Mouse (Mus musculus) kidney, postnatal 36 days (tissue): Measurements from ENCODE around the gene Ak2.
A peak's percentile ranks its signal among the peaks of the same experiment; 100 is the strongest.

Experiments
- DNase-seq, 2 experiments: peaks; one replicate each; pipeline ENCODE4 v3.0.0; 2021 to 2022; ENCODE audit warnings: mixed read lengths in 2 of 2

Gene Ak2

DNA sequence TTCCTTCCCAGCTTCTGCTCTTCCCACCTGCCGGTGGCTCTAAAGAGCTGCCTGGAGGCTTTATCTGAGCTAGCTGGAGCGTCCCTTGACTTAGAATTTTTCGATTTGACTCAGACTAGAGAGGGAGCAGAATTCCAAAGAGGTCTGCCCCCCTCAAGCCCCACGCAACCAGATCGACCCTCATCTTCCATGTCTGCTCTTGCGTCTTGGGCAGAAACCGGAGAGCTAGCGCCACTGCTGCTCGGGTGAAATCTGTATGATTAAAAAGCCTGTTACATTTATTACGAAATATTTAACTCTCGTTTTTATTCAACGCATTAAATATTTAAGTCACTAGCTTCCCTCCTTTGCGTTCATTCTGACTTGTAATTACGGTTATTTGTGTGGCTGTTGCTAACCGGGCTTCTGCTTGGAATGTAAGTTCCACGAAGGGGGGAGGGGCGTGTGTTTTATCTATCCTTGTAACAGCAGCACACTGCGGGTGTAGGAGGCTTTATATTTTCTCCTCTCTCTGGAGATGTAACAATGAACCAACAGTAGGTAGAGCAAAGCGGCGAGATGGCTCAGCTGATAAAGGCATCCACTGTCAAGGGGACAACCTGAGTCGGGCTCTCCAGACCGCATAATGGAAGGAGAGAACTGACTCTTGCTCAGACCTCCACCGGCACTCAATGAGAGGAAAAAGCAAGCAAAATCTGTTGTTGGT is 57.7 kb downstream of the Ak2 start:
- DNase-seq = peak in 1 of 2 experiments; percentile 50

DNA sequence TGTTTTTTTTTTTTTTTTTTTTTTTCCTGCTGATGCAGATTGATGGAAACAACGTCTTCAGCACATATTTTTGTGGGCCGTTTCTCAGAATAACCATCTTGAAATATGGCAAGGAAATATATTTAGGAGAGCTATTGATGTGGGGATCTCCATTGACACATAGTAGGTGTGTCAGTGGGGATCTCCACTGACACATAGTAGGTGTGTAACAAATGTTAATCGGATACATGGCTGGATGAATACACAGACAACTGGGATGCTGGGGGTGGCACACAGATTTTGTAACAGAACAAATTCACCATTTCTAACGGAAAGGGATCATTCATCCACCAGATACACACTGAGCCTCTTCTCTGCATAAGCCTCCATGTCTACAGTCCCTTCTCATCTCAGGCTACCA is 58.6 kb downstream of the Ak2 start:
- no peak for DNase-seq

DNA sequence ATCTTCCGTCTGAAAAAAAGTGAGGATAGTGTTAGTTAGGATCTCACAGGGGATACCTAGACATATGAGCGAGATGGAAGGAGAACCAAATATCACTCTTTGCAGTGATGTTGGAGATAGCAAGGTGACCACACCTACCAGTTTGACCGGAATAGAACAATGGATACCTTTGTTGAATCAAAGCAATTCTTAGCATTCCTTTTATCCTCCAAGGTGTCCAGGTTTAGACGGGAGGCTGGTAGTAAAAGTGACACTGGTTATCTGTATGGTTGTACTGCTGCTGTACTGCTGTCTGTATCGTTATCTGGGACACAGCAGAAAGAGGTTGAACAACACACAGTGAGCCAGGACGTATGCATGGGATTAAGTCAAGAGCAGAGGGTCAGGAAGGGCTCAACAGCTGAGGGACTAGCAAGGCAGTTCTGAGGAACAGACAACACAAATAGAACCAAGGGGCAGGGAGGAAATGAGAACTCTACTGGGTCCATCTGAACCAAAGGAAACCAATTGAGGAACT is 59.2 kb downstream of the Ak2 start:
- no peak for DNase-seq

DNA sequence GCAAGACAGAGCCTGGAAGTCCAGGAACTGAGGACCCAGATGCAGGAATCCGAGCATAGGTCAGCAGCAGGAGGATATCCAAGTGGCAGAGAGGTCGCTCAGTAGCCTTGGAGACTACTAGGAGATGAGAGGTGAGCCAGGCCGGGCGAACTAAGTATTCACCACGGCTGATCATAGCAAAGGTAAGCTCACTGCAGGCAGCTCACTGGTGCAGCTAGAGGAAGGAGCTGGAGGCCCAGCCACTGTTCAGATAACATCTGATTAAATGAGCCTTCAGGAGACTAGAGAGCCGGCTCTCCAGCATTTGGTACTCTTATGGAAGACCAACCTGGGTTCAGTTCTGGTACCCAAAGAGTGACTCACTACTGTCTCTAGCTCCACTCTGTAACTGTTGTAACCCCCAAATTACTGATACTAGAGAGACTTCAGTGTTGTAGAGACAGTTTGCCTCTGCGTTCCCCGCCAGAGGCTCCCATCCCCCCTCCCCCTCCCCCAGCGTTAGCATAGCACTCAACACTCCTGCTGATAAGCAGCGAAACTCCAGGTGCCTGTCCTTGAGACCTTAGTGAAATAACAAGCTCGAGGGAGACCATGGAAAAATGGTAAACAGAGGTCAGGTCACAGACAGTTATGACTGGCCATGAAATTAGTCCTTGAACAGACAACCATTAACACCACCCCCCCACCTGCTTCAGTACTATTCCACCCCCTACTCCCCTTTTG is 59.9 kb downstream of the Ak2 start:
- DNase-seq = no peak

- no peak for DNase-seq
Observed at GRCm38 (mm10) chr4:129054757-129055156, 63.0 kb downstream of the Ak2 start.

- DNase-seq = no peak
Observed at GRCm38 (mm10) chr4:129055562-129055961, 63.8 kb downstream of the Ak2 start.

DNA sequence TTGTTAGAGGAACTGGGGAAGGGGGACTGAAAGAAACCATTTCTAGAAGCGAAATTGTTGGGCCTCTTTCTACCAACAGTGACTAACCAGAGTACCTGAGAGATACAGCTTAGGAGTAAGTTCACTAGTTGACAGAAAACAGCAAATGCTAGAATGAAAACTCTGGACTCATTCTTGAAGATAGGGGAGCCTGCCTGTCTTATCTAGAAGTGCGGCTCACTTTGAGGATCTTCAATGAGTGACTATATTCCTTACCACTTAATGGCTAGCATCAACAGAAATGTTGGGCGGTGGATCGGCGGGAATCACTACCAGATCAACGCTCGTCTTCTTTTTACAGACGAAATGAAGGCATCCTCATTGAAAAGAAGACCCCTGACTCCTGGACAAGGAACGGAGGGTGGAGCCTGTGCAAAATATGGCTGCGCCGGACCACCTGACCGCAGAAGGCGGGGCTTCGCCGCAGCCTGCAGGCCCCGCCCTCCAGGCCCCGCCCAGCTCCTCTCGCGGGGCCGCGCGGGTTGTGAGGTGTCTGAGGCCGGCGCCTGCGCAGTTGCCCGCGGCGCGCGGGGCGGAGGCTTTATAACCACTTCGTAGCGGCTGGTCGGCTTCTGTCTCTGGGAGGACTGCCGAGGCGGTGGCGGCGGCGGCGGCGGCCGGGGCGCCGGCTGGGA is 65.9 kb downstream of the Ak2 start:
- peak; percentile 96 to 99 for DNase-seq

DNA sequence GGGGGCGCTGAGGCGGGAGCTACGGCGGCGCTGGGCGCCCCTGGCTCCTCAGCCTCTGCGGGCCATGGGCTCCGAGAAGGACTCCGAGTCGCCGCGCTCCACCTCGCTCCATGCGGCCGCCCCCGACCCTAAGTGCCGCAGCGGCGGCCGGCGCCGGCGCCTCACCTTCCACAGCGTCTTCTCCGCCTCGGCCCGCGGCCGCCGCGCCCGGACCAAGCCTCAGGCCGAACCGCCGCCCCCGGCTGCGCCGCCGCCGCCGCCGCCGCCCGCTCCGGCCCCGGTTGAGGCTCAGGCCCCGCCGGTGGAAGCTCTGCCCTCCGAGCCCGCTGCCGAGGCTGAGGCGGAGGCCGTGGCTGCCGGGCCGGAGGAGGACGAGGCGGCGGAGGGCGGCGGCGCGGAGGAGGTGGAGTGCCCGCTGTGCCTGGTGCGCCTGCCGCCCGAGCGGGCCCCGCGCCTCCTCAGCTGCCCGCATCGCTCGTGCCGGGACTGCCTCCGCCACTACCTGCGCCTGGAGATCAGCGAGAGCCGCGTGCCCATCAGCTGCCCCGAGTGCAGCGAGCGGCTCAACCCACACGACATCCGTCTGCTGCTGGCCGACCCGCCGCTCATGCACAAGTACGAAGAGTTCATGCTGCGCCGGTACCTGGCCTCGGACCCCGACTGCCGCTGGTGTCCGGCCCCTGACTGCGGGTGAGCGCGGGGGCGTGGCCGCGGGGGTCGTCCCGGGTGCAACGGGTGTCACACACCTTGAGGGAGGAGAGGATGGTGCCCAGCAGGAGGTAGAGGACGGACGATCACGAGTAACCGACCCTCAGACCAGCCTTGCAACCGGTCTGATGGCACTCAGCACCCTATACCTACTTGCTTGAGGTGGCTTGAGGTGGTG is 66.7 kb downstream of the Ak2 start, which contains the start of gene Rnf19b:
TSS of gene Rnf19b (plus strand) at position 65 of the 886 bp plus-strand sequence.
- DNase-seq = peak; percentile 35 to 70

GRCm38 (mm10) chr4:129059125-129059551 is 67.4 kb downstream of the Ak2 start:
- peak; percentile 22 to 46 for DNase-seq

DNA sequence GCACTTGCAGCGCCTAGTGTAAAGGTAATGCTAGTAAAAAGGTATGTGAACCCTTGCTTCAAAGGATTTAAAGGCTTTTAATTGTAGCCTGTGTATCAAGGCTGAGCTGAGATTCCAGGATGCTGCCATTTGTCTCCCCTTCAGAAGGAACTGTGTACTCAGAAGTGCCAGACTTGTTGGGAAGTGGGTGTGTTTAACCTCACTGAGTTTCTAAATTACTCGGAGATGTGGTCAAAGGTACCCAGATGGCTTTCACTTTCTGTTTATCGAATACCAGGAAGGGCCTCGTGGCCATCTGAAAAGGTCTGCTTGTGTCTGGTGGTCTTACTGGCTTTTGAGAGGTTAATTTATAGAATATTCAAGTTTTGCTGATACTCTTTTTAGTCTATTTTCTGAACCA is 68.2 kb downstream of the Ak2 start:
- peak; percentile 16 to 27 for DNase-seq
